Mouse (Mus musculus) left cerebral cortex, postnatal 36 days (tissue): ENCODE data around the gene Ptcra. TPM values are rescaled to one million over a fixed set of nuclear protein-coding genes. Genes with fewer than 3 reads are reported as not detected.

Experiments used
- total RNA-seq, 2 experiments: library from RNA; stranded (reverse); gene quantifications; 2 replicates each; pipeline ENCODE4 v1.2.3; 2021

Ptcra gene
- total RNA-seq, 2 experiments from 2014 or later = 0.25 to 0.41 TPM

Other genes starting within 250 kb of the Ptcra start
- gene Cul9, start 217.3 kb downstream of the Ptcra start, total RNA-seq = 10 to 100 TPM; 58.8 to 76.6 TPM
- 10 to 100 TPM; 55.6 to 68.4 TPM for gene Srf, start 207.5 kb downstream of the Ptcra start, total RNA-seq
- 10 to 100 TPM; 10.3 to 11.0 TPM for gene Ptk7, start 134.2 kb downstream of the Ptcra start, total RNA-seq
- gene Klc4, start 117.7 kb downstream of the Ptcra start, total RNA-seq = 10 to 100 TPM; 19.9 to 21.7 TPM
- 10 to 100 TPM; 52.5 to 54.7 TPM for gene Mrpl2, start 117.5 kb downstream of the Ptcra start, total RNA-seq
- 10 to 100 TPM; 27.8 to 29.1 TPM for gene Cul7, start 113.4 kb downstream of the Ptcra start, total RNA-seq
- gene Rrp36, start 89.4 kb downstream of the Ptcra start, total RNA-seq = 10 to 100 TPM; 14.9 to 16.5 TPM
- 100 to 1,000 TPM; 118 to 128 TPM for gene Mea1, start 84.9 kb downstream of the Ptcra start, total RNA-seq
- gene Klhdc3, start 82.8 kb downstream of the Ptcra start, total RNA-seq = 100 to 1,000 TPM; 188 to 234 TPM
- 10 to 100 TPM; 81.9 to 84.7 TPM for gene Ppp2r5d, start 58.6 kb downstream of the Ptcra start, total RNA-seq
- 10 to 100 TPM; 50.6 to 52.4 TPM for gene Pex6, start 52.2 kb downstream of the Ptcra start, total RNA-seq
- gene Gnmt, start 34.5 kb downstream of the Ptcra start, total RNA-seq = under 1 TPM; 0.52 TPM
- 10 to 100 TPM; 66.6 TPM for gene Cnpy3, start 11.5 kb downstream of the Ptcra start, total RNA-seq
- 1 to 10 TPM; 6.9 to 7.8 TPM for gene 2310039H08Rik, start 8.9 kb upstream of the Ptcra start, total RNA-seq
- 10 to 100 TPM; 40.6 to 46.6 TPM for gene Rpl7l1, start 19.0 kb upstream of the Ptcra start, total RNA-seq
- 10 to 100 TPM; 52.7 to 58.5 TPM for gene Bicral, start 94.8 kb upstream of the Ptcra start, total RNA-seq
- gene Tbcc, start 127.0 kb upstream of the Ptcra start, total RNA-seq = 10 to 100 TPM; 33.4 to 37.6 TPM
- gene Prph2, start 146.7 kb upstream of the Ptcra start, total RNA-seq = not detected
- 10 to 100 TPM; 49.9 to 62.8 TPM for gene Ubr2, start 246.8 kb upstream of the Ptcra start, total RNA-seq